Mouse (Mus musculus) myocyte (in vitro differentiated cells): ENCODE results near the gene Lsm4.

ENCODE experiments used
- CEBPB ChIP-seq: IDR thresholded peaks from 2 replicates; pipeline ENCODE4 v1.6.1; 2011; ENCODE audit warnings: mild to moderate bottlenecking, moderate library complexity; ENCODE audit not compliant: poor library complexity, insufficient read depth, severe bottlenecking
- E2F4 ChIP-seq: IDR thresholded peaks from one replicate; pipeline ENCODE4 v1.6.1; 2011; ENCODE audit warnings: mild to moderate bottlenecking, control low read depth, moderate library complexity; ENCODE audit not compliant: insufficient read depth
- MAX ChIP-seq: IDR thresholded peaks from one replicate; pipeline ENCODE4 v1.6.1; 2011; ENCODE audit warnings: low read depth, mild to moderate bottlenecking, control low read depth
- MYOG ChIP-seq, 3 experiments: IDR thresholded peaks; one replicate each; pipeline ENCODE4 v1.6.1; 2011; ENCODE audit warnings: control low read depth in 2 of 3, low read depth in 2 of 3, mild to moderate bottlenecking in 2 of 3; ENCODE audit not compliant: insufficient read length in 2 of 3, control insufficient read depth in 1 of 3, insufficient read depth in 1 of 3
- POLR2A ChIP-seq: IDR thresholded peaks from one replicate; pipeline ENCODE4 v1.6.1; 2011; ENCODE audit warnings: low read depth, mild to moderate bottlenecking, control low read depth, moderate library complexity; ENCODE audit not compliant: insufficient read length
- POLR2AphosphoS2 ChIP-seq: IDR thresholded peaks from one replicate; pipeline ENCODE4 v1.6.1; 2011; ENCODE audit warnings: low read depth, control low read depth; ENCODE audit not compliant: insufficient read length
- REST ChIP-seq: IDR thresholded peaks from one replicate; pipeline ENCODE4 v1.6.1; 2011; ENCODE audit warnings: mild to moderate bottlenecking, control low read depth, moderate library complexity; ENCODE audit not compliant: insufficient read depth, insufficient read length
- SRF ChIP-seq: IDR thresholded peaks from one replicate; pipeline ENCODE4 v1.6.1; 2011; ENCODE audit warnings: low read depth; ENCODE audit not compliant: control insufficient read depth, insufficient read length
- TCF12 ChIP-seq: IDR thresholded peaks from one replicate; pipeline ENCODE4 v1.6.1; 2011; ENCODE audit warnings: mild to moderate bottlenecking, control low read depth; ENCODE audit not compliant: poor library complexity, insufficient read depth, severe bottlenecking
- USF1 ChIP-seq: IDR thresholded peaks from one replicate; pipeline ENCODE4 v1.6.1; 2011; ENCODE audit warnings: low read depth, mild to moderate bottlenecking, control low read depth, moderate library complexity

DNA sequence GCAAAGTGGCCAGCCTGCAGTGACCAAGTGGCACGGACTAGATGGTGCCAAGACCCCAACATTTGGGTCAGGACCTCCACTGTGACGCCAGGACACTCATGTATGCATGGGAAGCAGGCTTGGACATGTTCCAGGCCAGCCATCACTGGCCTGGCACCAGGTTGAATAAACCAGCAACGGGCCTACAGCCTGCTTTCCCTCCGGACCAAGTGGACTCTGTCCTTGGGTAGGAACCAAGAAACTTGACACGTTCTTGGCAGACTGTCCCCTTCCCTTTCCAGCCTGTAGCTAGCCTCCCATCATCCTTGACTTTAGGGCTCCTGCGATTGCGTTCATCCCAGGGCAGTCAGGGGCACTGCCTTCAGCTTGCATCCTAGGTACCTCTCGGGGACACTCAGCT lies 14.5 kb downstream of the Lsm4 start:
- TF ChIP-seq E2F4, result no peak
- no peak for TF ChIP-seq MAX
- no peak for TF ChIP-seq POLR2A
- no peak for TF ChIP-seq POLR2AphosphoS2
- no peak for TF ChIP-seq MYOG (IDR thresholded peaks at IDR 0.05; ENCODE audit: control insufficient read depth in 1 of 3, insufficient read depth in 1 of 3, insufficient read length in 2 of 3, low read depth in 2 of 3)
- TF ChIP-seq TCF12, result no peak
- TF ChIP-seq USF1, result no peak
- TF ChIP-seq REST, result no peak
- no peak for TF ChIP-seq CEBPB
- TF ChIP-seq SRF, result no peak
